Mouse (Mus musculus): ENCODE measurements around the gene Slc6a17. TPM values are rescaled to one million over a fixed set of nuclear protein-coding genes. Genes with fewer than 3 reads are reported as not detected.

The Slc6a17 gene
- polyA plus RNA-seq, 1 experiment from 2014 or later, result 4.9 TPM

GRCm38 (mm10) chr3:107420156-107420555 is 97.7 kb downstream of the Slc6a17 start:
- peak; percentile 44 for DNase-seq (ENCODE audit: low spot score)
- Histone ChIP-seq H3K36me3 (replicated peaks) (no peaks in the 10 kb centered on the region), H3K4me1 (peaks cover 8% of the 10 kb centered on the region), H3K4me3 (no peak overlapping the region), H3K9me3 (no peaks in the 10 kb centered on the region), H3K27me3 (replicated peaks; ENCODE audit: low read depth, poor library complexity, severe bottlenecking) (no peaks in the 10 kb centered on the region), H3K27ac (replicated peaks) (no peak overlapping the region)
- 34% methylated on average over 2 of the region's 2 CpGs for WGBS

Other genes with a start within 250 kb of the Slc6a17 start
- 187 and 191 TPM in 2 replicates for gene Lamtor5, start 239.2 kb downstream of the Slc6a17 start, polyA plus RNA-seq (2016; fragmentation: Nextera tagmentation; extraction: Ambion mirVana)
- 2.1 and 2.5 TPM in 2 replicates for gene Slc16a4, start 226.8 kb downstream of the Slc6a17 start, polyA plus RNA-seq (2016; fragmentation: Nextera tagmentation; extraction: Ambion mirVana)
- gene Rbm15, start 184.3 kb downstream of the Slc6a17 start, polyA plus RNA-seq (2016; fragmentation: Nextera tagmentation; extraction: Ambion mirVana), result 21.0 and 21.6 TPM in 2 replicates
- 0.32 and 0.33 TPM in 2 replicates for gene Kcnc4, start 58.5 kb downstream of the Slc6a17 start, polyA plus RNA-seq (2016; fragmentation: Nextera tagmentation; extraction: Ambion mirVana)
- gene Ubl4b, start 37.1 kb upstream of the Slc6a17 start, polyA plus RNA-seq (2016; fragmentation: Nextera tagmentation; extraction: Ambion mirVana), result 0.41 and 0.70 TPM in 2 replicates
- 41.8 and 43.5 TPM in 2 replicates for gene Alx3, start 77.0 kb upstream of the Slc6a17 start, polyA plus RNA-seq (2016; fragmentation: Nextera tagmentation; extraction: Ambion mirVana)
- gene Gm10961, start 113.3 kb upstream of the Slc6a17 start, polyA plus RNA-seq (2016; fragmentation: Nextera tagmentation; extraction: Ambion mirVana), result not detected in 2 replicates
- gene Strip1, start 113.7 kb upstream of the Slc6a17 start, polyA plus RNA-seq (2016; fragmentation: Nextera tagmentation; extraction: Ambion mirVana), result 64.9 and 70.0 TPM in 2 replicates
- 88.7 and 88.8 TPM in 2 replicates for gene Ahcyl1, start 178.5 kb upstream of the Slc6a17 start, polyA plus RNA-seq (2016; fragmentation: Nextera tagmentation; extraction: Ambion mirVana)
- gene Csf1, start 242.5 kb upstream of the Slc6a17 start, polyA plus RNA-seq (2016; fragmentation: Nextera tagmentation; extraction: Ambion mirVana), result 3.8 and 4.4 TPM in 2 replicates

All from embryonic facial prominence, embryonic 10.5 days (tissue).